Comparison of ENCODE assay signal across 10 mouse cellular contexts in genomic region chr15:79002036-79002435, GRCm38 (mm10). TPM values are rescaled to one million over a fixed set of nuclear protein-coding genes. Genes with fewer than 3 reads are reported as not detected.
A peak's percentile ranks its signal among the peaks of the same experiment; 100 is the strongest.
DNase-seq lines count a peak whose midpoint lies in the region; ATAC-seq and TF ChIP-seq lines count a peak whose summit lies in the region.
"Had no signal": no experiment of that assay in that cellular context is flagged by ENCODE, and none has a peak within 500 bp of the region (broad histone marks: within the 10 kb centered on the region; RNA-seq: fewer than 3 reads in every experiment).

No protein-coding gene starts in this region.

- peaks cover 10 to 15% of the 10 kb centered on the region in 2 experiments for H3K4me1 ChIP-seq in heart, embryonic 14.5 days (ENCODE audit: control insufficient read depth in 2 of 2, insufficient read depth in 2 of 2, low read length in 2 of 2)
- peaks cover 3% of the 10 kb centered on the region; the same call in 1 of the 2 replicates for H3K4me1 ChIP-seq in kidney, adult 2 months (ENCODE audit: control insufficient read depth, insufficient read depth, low read length)
- H3K4me1 ChIP-seq: neural tube, embryonic 13.5 days had no signal

- no peak overlapping the region for H3K27ac ChIP-seq in heart, embryonic 14.5 days (replicated peaks in 1 of 2; ENCODE audit: control insufficient read depth in 1 of 2, insufficient read depth in 1 of 2, low read depth in 2 of 2, low read length in 2 of 2)
- H3K27ac ChIP-seq in kidney, adult 2 months (ENCODE audit: insufficient read depth, low read depth, low read length), result no peak overlapping the region
- H3K27ac ChIP-seq: left cerebral cortex, adult 2 months; neural tube, embryonic 13.5 days had no signal

- no peak for TF ChIP-seq POLR2A in kidney, adult 2 months (IDR thresholded peaks at IDR 0.05; ENCODE audit: low read depth, low read length)

- 43% methylated on average over 19 of the region's 19 CpGs for WGBS in heart, embryonic 14.5 days
- WGBS in kidney, adult 2 months, result 48% methylated on average over 19 of the region's 19 CpGs

- no peaks in the 10 kb centered on the region for H3K9me3 ChIP-seq in heart, embryonic 14.5 days (ENCODE audit: control insufficient read depth, low read length)
- H3K9me3 ChIP-seq: neural tube, embryonic 13.5 days had no signal

- no peak for TF ChIP-seq CTCF in kidney, adult 2 months (conservative IDR thresholded peaks at IDR 0.05; ENCODE audit: insufficient read depth, insufficient read length, low read depth, low read length)

- intact Hi-C loops in heart, postnatal 14 days (cut with DNase I), result no loop called here

- H3K36me3 ChIP-seq in heart, embryonic 14.5 days (ENCODE audit: control insufficient read depth, insufficient read depth, low read length), result peaks cover 89% of the 10 kb centered on the region
- no peaks in the 10 kb centered on the region for H3K36me3 ChIP-seq in kidney, adult 2 months (ENCODE audit: control insufficient read depth, insufficient read depth, low read length)

- no peak for DNase-seq in heart, postnatal 14 days
- DNase-seq in adrenal gland, postnatal 10 days, result peak; percentile 80
- DNase-seq in kidney, adult 2 months, result peak; percentile 84
- DNase-seq in lung, postnatal 25 days (ENCODE audit: low spot score), result peak; percentile 50
- DNase-seq in embryo, embryonic 10.5 days (ENCODE audit: low spot score), result no peak
- DNase-seq in layer of hippocampus, postnatal 10 days (ENCODE audit: low spot score in 2 of 2), result no peak
- no peak for DNase-seq in gastrocnemius, postnatal 10 days

- no peak overlapping the region for H3K9ac ChIP-seq in heart, embryonic 14.5 days (ENCODE audit: low read length)
- H3K9ac ChIP-seq: neural tube, embryonic 13.5 days had no signal

- ATAC-seq in heart, embryonic 14.5 days (ENCODE audit: insufficient number of reproducible peaks, insufficient read depth, low FRiP score, low read depth), result no peak

- no peaks in the 10 kb centered on the region for H3K27me3 ChIP-seq in heart, embryonic 14.5 days (ENCODE audit: control insufficient read depth, insufficient read depth, low read length)
- no peaks in the 10 kb centered on the region for H3K27me3 ChIP-seq in kidney, adult 2 months (replicated peaks; ENCODE audit: control insufficient read depth, insufficient read depth, low read length)
- H3K27me3 ChIP-seq: neural tube, embryonic 13.5 days had no signal

- H3K4me3 ChIP-seq in heart, embryonic 14.5 days (ENCODE audit: control insufficient read depth in 1 of 2, insufficient read depth in 1 of 2, low read depth in 1 of 2, low read length in 2 of 2), result no peak overlapping the region
- H3K4me3 ChIP-seq in kidney, adult 2 months (ENCODE audit: insufficient read depth, low read depth, low read length), result no peak overlapping the region
- H3K4me3 ChIP-seq: left cerebral cortex, adult 2 months; neural tube, embryonic 13.5 days had no signal

- 0 out of 2 replicates have a peak overlapping the region, but pooled peaks have one; percentile 4 for H3K4me2 ChIP-seq in heart, embryonic 14.5 days (ENCODE audit: low read length)
- H3K4me2 ChIP-seq: neural tube, embryonic 13.5 days had no signal

RNA-seq across cellular contexts. Expression of gene H1f0, which starts 26.2 kb away (rescaled TPM):
- polyA plus RNA-seq in heart, embryonic 14.5 days (2014; fragmentation: Nextera tagmentation; extraction: Ambion mirVana), result 102 and 117 TPM in 2 replicates
- 100 to 1,000 TPM; 104 to 128 TPM for total RNA-seq in heart, postnatal 14 days (2021)
- total RNA-seq in adrenal gland, postnatal 10 days (2021), result 100 to 1,000 TPM; 195 to 222 TPM
- 123 and 145 TPM in 2 replicates for polyA plus RNA-seq in kidney, adult 2 months (2012; rRNA removed)
- total RNA-seq in layer of hippocampus, postnatal 10 days (2021), result 10 to 100 TPM; 80.6 to 80.7 TPM
- 100 to 1,000 TPM; 193 to 214 TPM for total RNA-seq in gastrocnemius, postnatal 10 days (2021)

RNA-seq across cellular contexts. Expression of gene Galr3, which starts 39.6 kb away (rescaled TPM):
- polyA plus RNA-seq in heart, embryonic 14.5 days (2014; fragmentation: Nextera tagmentation; extraction: Ambion mirVana), result not detected in 2 replicates
- not detected for total RNA-seq in heart, postnatal 14 days (2021)
- under 1 TPM; 0.30 to 0.48 TPM for total RNA-seq in adrenal gland, postnatal 10 days (2021)
- polyA plus RNA-seq in kidney, adult 2 months (2012; rRNA removed), result 0.64 and 1.2 TPM in 2 replicates
- total RNA-seq in layer of hippocampus, postnatal 10 days (2021), result under 1 TPM; 0.33 to 0.48 TPM
- total RNA-seq in gastrocnemius, postnatal 10 days (2021), result under 1 TPM; 0.25 to 0.35 TPM
- polyA plus RNA-seq: neural tube, embryonic 13.5 days had no signal

RNA-seq across cellular contexts. Expression of gene Triobp, which starts 54.5 kb away (rescaled TPM):
- 34.9 and 41.1 TPM in 2 replicates for polyA plus RNA-seq in heart, embryonic 14.5 days (2014; fragmentation: Nextera tagmentation; extraction: Ambion mirVana)
- total RNA-seq in heart, postnatal 14 days (2021), result 10 to 100 TPM; 44.6 to 49.6 TPM
- 10 to 100 TPM; 87.8 to 88.2 TPM for total RNA-seq in adrenal gland, postnatal 10 days (2021)
- 41.8 and 47.6 TPM in 2 replicates for polyA plus RNA-seq in kidney, adult 2 months (2012; rRNA removed)
- 10 to 100 TPM; 26.4 to 28.9 TPM for total RNA-seq in layer of hippocampus, postnatal 10 days (2021)
- total RNA-seq in gastrocnemius, postnatal 10 days (2021), result 10 to 100 TPM; 65.1 to 76.8 TPM

Comparison
In these comparisons a context has a peak if more than half of its experiments do, and no peak if none do; other contexts are left out.
1. DNase-seq: peak in adrenal gland, postnatal 10 days (single experiment), kidney, adult 2 months (single experiment) and lung, postnatal 25 days (single experiment); none in heart, postnatal 14 days (0 of 2), embryo, embryonic 10.5 days (single experiment), layer of hippocampus, postnatal 10 days (0 of 2) and gastrocnemius, postnatal 10 days (single experiment).